In genomic region chr5:127691581-127691980, GRCm38 (mm10) we compare ENCODE assay signal across 17 mouse cellular contexts. TPM values are rescaled to one million over a fixed set of nuclear protein-coding genes. Genes with fewer than 3 reads are reported as not detected.
A peak's percentile ranks its signal among the peaks of the same experiment; 100 is the strongest.
DNase-seq lines count a peak whose midpoint lies in the region; ATAC-seq and TF ChIP-seq lines count a peak whose summit lies in the region.
"Had no signal": no experiment of that assay in that cellular context is flagged by ENCODE, and none has a peak within 500 bp of the region (broad histone marks: within the 10 kb centered on the region; RNA-seq: fewer than 3 reads in every experiment).

No protein-coding gene starts in this region.

- no peak overlapping the region for H3K4me3 ChIP-seq in kidney, embryonic 15.5 days (replicated peaks)
- H3K4me3 ChIP-seq in kidney, embryonic 14.5 days (ENCODE audit: low read length) = no peak overlapping the region
- no peak overlapping the region for H3K4me3 ChIP-seq in ES-Bruce4 (ENCODE audit: low read depth, low read length)
- no peak overlapping the region for H3K4me3 ChIP-seq in limb, embryonic 10.5 days
- H3K4me3 ChIP-seq in midbrain, embryonic 16.5 days (ENCODE audit: low read depth, low read length) = no peak overlapping the region
- H3K4me3 ChIP-seq: forebrain, embryonic 13.5 days; gastrocnemius, adult 2 months; heart, embryonic 10.5 days had no signal

- TF ChIP-seq POLR2A in ES-Bruce4 (IDR thresholded peaks at IDR 0.05; ENCODE audit: insufficient read depth, low read length) = no peak

- H3K4me1 ChIP-seq in kidney, embryonic 15.5 days = no peaks in the 10 kb centered on the region
- no peaks in the 10 kb centered on the region for H3K4me1 ChIP-seq in kidney, embryonic 14.5 days (ENCODE audit: control insufficient read depth, insufficient read depth, low read length)
- H3K4me1 ChIP-seq in ES-Bruce4 (ENCODE audit: control insufficient read depth, insufficient read depth, low read length) = peaks cover 12% of the 10 kb centered on the region
- H3K4me1 ChIP-seq in limb, embryonic 10.5 days = peaks cover 15% of the 10 kb centered on the region
- H3K4me1 ChIP-seq in midbrain, embryonic 16.5 days (ENCODE audit: control insufficient read depth, insufficient read depth, low read length) = no peaks in the 10 kb centered on the region
- H3K4me1 ChIP-seq: forebrain, embryonic 13.5 days; heart, embryonic 10.5 days had no signal

- no peaks in the 10 kb centered on the region for H3K9me3 ChIP-seq in kidney, embryonic 15.5 days (replicated peaks)
- no peaks in the 10 kb centered on the region for H3K9me3 ChIP-seq in kidney, embryonic 14.5 days (ENCODE audit: control insufficient read depth, low read length)
- no peaks in the 10 kb centered on the region for H3K9me3 ChIP-seq in ES-Bruce4 (replicated peaks; ENCODE audit: control insufficient read depth, insufficient read depth, low read length, poor library complexity, severe bottlenecking)
- no peaks in the 10 kb centered on the region for H3K9me3 ChIP-seq in limb, embryonic 10.5 days (replicated peaks)
- no peaks in the 10 kb centered on the region for H3K9me3 ChIP-seq in midbrain, embryonic 16.5 days (replicated peaks; ENCODE audit: control insufficient read depth, low read length, poor library complexity, severe bottlenecking)
- H3K9me3 ChIP-seq: forebrain, embryonic 13.5 days; heart, embryonic 10.5 days had no signal

- H3K36me3 ChIP-seq in kidney, embryonic 15.5 days = no peaks in the 10 kb centered on the region
- H3K36me3 ChIP-seq in kidney, embryonic 14.5 days (ENCODE audit: control insufficient read depth, insufficient read depth, low read length) = no peaks in the 10 kb centered on the region
- H3K36me3 ChIP-seq in ES-Bruce4 (ENCODE audit: control insufficient read depth, insufficient read depth, low read length, poor library complexity, severe bottlenecking) = no peaks in the 10 kb centered on the region
- H3K36me3 ChIP-seq in limb, embryonic 10.5 days = no peaks in the 10 kb centered on the region
- no peaks in the 10 kb centered on the region for H3K36me3 ChIP-seq in midbrain, embryonic 16.5 days (ENCODE audit: control insufficient read depth, insufficient read depth, low read length)
- H3K36me3 ChIP-seq: heart, embryonic 10.5 days had no signal

- DNase-seq in embryo, embryonic 11 days = peak; percentile 64
- DNase-seq in limb, embryonic 10.5 days (ENCODE audit: low spot score) = peak; percentile 37
- DNase-seq in ovary, postnatal 10 days (ENCODE audit: low spot score) = no peak
- DNase-seq: B cell, adult 2 months; cerebellum, adult 18-20 months; gastrocnemius, adult 2 months; heart, postnatal 4 days; left cerebral cortex, postnatal 4 days had no signal

- no peak overlapping the region for H3K9ac ChIP-seq in kidney, embryonic 15.5 days
- no peak overlapping the region for H3K9ac ChIP-seq in kidney, embryonic 14.5 days (ENCODE audit: low read depth, low read length)
- H3K9ac ChIP-seq in ES-Bruce4 (ENCODE audit: low read depth, poor library complexity, severe bottlenecking) = no peak overlapping the region
- no peak overlapping the region for H3K9ac ChIP-seq in midbrain, embryonic 16.5 days (ENCODE audit: low read depth, low read length)
- H3K9ac ChIP-seq: forebrain, embryonic 13.5 days had no signal

- no peaks in the 10 kb centered on the region for H3K27me3 ChIP-seq in kidney, embryonic 15.5 days
- no peaks in the 10 kb centered on the region for H3K27me3 ChIP-seq in kidney, embryonic 14.5 days (ENCODE audit: control insufficient read depth, insufficient read depth, low read length)
- no peaks in the 10 kb centered on the region for H3K27me3 ChIP-seq in ES-Bruce4 (ENCODE audit: control insufficient read depth, insufficient read depth, low read length, poor library complexity, severe bottlenecking)
- no peaks in the 10 kb centered on the region for H3K27me3 ChIP-seq in limb, embryonic 10.5 days (ENCODE audit: low read depth, poor library complexity, severe bottlenecking)
- H3K27me3 ChIP-seq in midbrain, embryonic 16.5 days (ENCODE audit: control insufficient read depth, insufficient read depth, low read depth, low read length) = no peaks in the 10 kb centered on the region
- H3K27me3 ChIP-seq: forebrain, embryonic 13.5 days had no signal

- H3K27ac ChIP-seq in kidney, embryonic 15.5 days = no peak overlapping the region
- H3K27ac ChIP-seq in kidney, embryonic 14.5 days (ENCODE audit: low read depth, low read length) = no peak overlapping the region
- H3K27ac ChIP-seq in ES-Bruce4 (ENCODE audit: insufficient read depth, low read length) = peak overlapping the region; percentile 59
- no peak overlapping the region for H3K27ac ChIP-seq in limb, embryonic 10.5 days
- no peak overlapping the region for H3K27ac ChIP-seq in midbrain, embryonic 16.5 days (ENCODE audit: low read length)
- H3K27ac ChIP-seq: forebrain, embryonic 13.5 days; gastrocnemius, adult 2 months; heart, embryonic 10.5 days had no signal

- peak; percentile 60; the same call in 1 of the 2 replicates for TF ChIP-seq EP300 in ES-Bruce4 (IDR thresholded peaks at IDR 0.05; ENCODE audit: insufficient read depth, low read depth, low read length)

- no peak for TF ChIP-seq CTCF in ES-Bruce4 (IDR thresholded peaks at IDR 0.05; ENCODE audit: low read depth, low read length)

- 39% methylated on average over 21 of the region's 21 CpGs for WGBS in kidney, embryonic 15.5 days
- WGBS in kidney, embryonic 14.5 days = 37% methylated on average over 21 of the region's 21 CpGs
- 31% methylated on average over 21 of the region's 21 CpGs for WGBS in limb, embryonic 10.5 days
- 67% methylated on average over 21 of the region's 21 CpGs for WGBS in midbrain, embryonic 16.5 days

- 0 out of 2 replicates have a peak overlapping the region, but pooled peaks have one; percentile 16 for H3K4me2 ChIP-seq in kidney, embryonic 15.5 days
- H3K4me2 ChIP-seq in kidney, embryonic 14.5 days (replicated peaks; ENCODE audit: low read depth, low read length) = no peak overlapping the region
- no peak overlapping the region for H3K4me2 ChIP-seq in midbrain, embryonic 16.5 days (ENCODE audit: low read length)
- H3K4me2 ChIP-seq: forebrain, embryonic 13.5 days had no signal

- no peak for ATAC-seq in kidney, embryonic 15.5 days (replicated peaks; ENCODE audit: low FRiP score)
- ATAC-seq in kidney, embryonic 14.5 days (ENCODE audit: low FRiP score, low TSS enrichment) = no peak
- ATAC-seq in midbrain, embryonic 16.5 days = no peak
- ATAC-seq in granulocyte monocyte progenitor cell, adult 5-6 weeks (replicated peaks; ENCODE audit: poor library complexity, severe bottlenecking) = no peak
- ATAC-seq: forebrain, embryonic 13.5 days; intestine, embryonic 16.5 days had no signal

RNA-seq across cellular contexts. Expression of gene Slc15a4, which starts 58.9 kb away (rescaled TPM):
- polyA plus RNA-seq in kidney, embryonic 15.5 days (2015; fragmentation: Nextera tagmentation; extraction: Ambion mirVana) = 23.8 and 23.9 TPM in 2 replicates
- polyA plus RNA-seq in kidney, embryonic 14.5 days (2014; fragmentation: Nextera tagmentation; extraction: Ambion mirVana) = 14.2 and 22.7 TPM in 2 replicates
- polyA plus RNA-seq in ES-Bruce4 (2011; ENCODE audit: insufficient read depth, insufficient read length, low read depth, missing spikeins) = 18.5 and 19.5 TPM in 2 replicates
- 25.1 and 25.6 TPM in 2 replicates for polyA plus RNA-seq in limb, embryonic 10.5 days (2016; fragmentation: Nextera tagmentation; extraction: Ambion mirVana)
- 26.3 and 31.1 TPM in 2 replicates for polyA plus RNA-seq in midbrain, embryonic 16.5 days (2015; fragmentation: Nextera tagmentation; extraction: Ambion mirVana)
- total RNA-seq in granulocyte monocyte progenitor cell, adult 5-6 weeks (2014; fragmentation: Nextera tagmentation) = 22.5 and 42.2 TPM in 2 replicates
- 25.2 and 105 TPM in 2 replicates for total RNA-seq in granulocyte monocyte progenitor cell, adult 5-6 weeks (2017)

RNA-seq across cellular contexts. Expression of gene Glt1d1, which starts 59.5 kb away (rescaled TPM):
- polyA plus RNA-seq in kidney, embryonic 15.5 days (2015; fragmentation: Nextera tagmentation; extraction: Ambion mirVana) = 0.36 and 0.44 TPM in 2 replicates
- polyA plus RNA-seq in kidney, embryonic 14.5 days (2014; fragmentation: Nextera tagmentation; extraction: Ambion mirVana) = 0.90 and 1.3 TPM in 2 replicates
- polyA plus RNA-seq in ES-Bruce4 (2011; ENCODE audit: insufficient read depth, insufficient read length, low read depth, missing spikeins) = 22.8 and 25.5 TPM in 2 replicates
- 0.94 and 0.99 TPM in 2 replicates for polyA plus RNA-seq in limb, embryonic 10.5 days (2016; fragmentation: Nextera tagmentation; extraction: Ambion mirVana)
- polyA plus RNA-seq in midbrain, embryonic 16.5 days (2015; fragmentation: Nextera tagmentation; extraction: Ambion mirVana) = 1.7 TPM in 2 replicates
- 5.6 and 7.6 TPM in 2 replicates for total RNA-seq in granulocyte monocyte progenitor cell, adult 5-6 weeks (2014; fragmentation: Nextera tagmentation)
- 7.2 and 7.5 TPM in 2 replicates for total RNA-seq in granulocyte monocyte progenitor cell, adult 5-6 weeks (2017)
- total RNA-seq: gastrocnemius, adult 2 months; heart, postnatal 4 days; megakaryocyte-erythroid progenitor cell, adult 5-6 weeks had no signal
